8 mouse cellular contexts compared by ENCODE assay signal in genomic region chr2:57616525-57617225, GRCm38 (mm10).
DNase-seq lines count a peak whose midpoint lies in the region; ATAC-seq and TF ChIP-seq lines count a peak whose summit lies in the region.

No protein-coding gene starts in this region.

- no peak for ATAC-seq in heart, postnatal 0 days (ENCODE audit: insufficient read depth, low read depth)
- ATAC-seq in intestine, embryonic 16.5 days, result 0 out of 2 replicates have a peak, but pooled peaks have one; percentile 33
- peak; percentile 71 for ATAC-seq in megakaryocyte-erythroid progenitor cell, adult 5-6 weeks (replicated peaks; ENCODE audit: low FRiP score, low TSS enrichment, poor library complexity, severe bottlenecking)
- ATAC-seq in erythroid progenitor cell, adult 5-6 weeks (replicated peaks; ENCODE audit: low FRiP score, poor library complexity, severe bottlenecking), result no peak

- TF ChIP-seq CTCF in heart, postnatal 0 days (IDR thresholded peaks at IDR 0.05; ENCODE audit: low read depth), result no peak

- H3K27me3 ChIP-seq in heart, postnatal 0 days (ENCODE audit: control insufficient read depth, insufficient read depth, low read length), result no peaks in the 10 kb centered on the region
- no peaks in the 10 kb centered on the region for H3K27me3 ChIP-seq in intestine, embryonic 16.5 days (replicated peaks; ENCODE audit: control insufficient read depth, insufficient read depth, low read length)

- H3K9ac ChIP-seq in heart, postnatal 0 days (replicated peaks; ENCODE audit: low read depth, low read length), result peak overlapping the region; percentile 42
- peak overlapping the region; percentile 55; the same call in 1 of the 2 replicates for H3K9ac ChIP-seq in intestine, embryonic 16.5 days (ENCODE audit: low read depth, low read length)

- H3K4me2 ChIP-seq in heart, postnatal 0 days (ENCODE audit: low read depth, low read length), result peak overlapping the region; percentile 71
- peak overlapping the region; percentile 72 for H3K4me2 ChIP-seq in intestine, embryonic 16.5 days (ENCODE audit: low read depth, low read length)

- no peaks in the 10 kb centered on the region for H3K4me1 ChIP-seq in heart, postnatal 0 days (ENCODE audit: control insufficient read depth, insufficient read depth)
- no peaks in the 10 kb centered on the region for H3K4me1 ChIP-seq in intestine, embryonic 16.5 days (ENCODE audit: control insufficient read depth, insufficient read depth, low read length)

- H3K27ac ChIP-seq in heart, postnatal 0 days (ENCODE audit: low read depth), result no peak overlapping the region
- no peak overlapping the region for H3K27ac ChIP-seq in intestine, embryonic 16.5 days (ENCODE audit: low read length)

- TF ChIP-seq EP300 in heart, postnatal 0 days (IDR thresholded peaks at IDR 0.05; ENCODE audit: low read depth), result no peak

- no peaks in the 10 kb centered on the region for H3K9me3 ChIP-seq in heart, postnatal 0 days (replicated peaks; ENCODE audit: control insufficient read depth, low read length)
- H3K9me3 ChIP-seq in intestine, embryonic 16.5 days (ENCODE audit: control insufficient read depth, low read length), result no peaks in the 10 kb centered on the region

- DNase-seq in heart, postnatal 0 days (ENCODE audit: low spot score), result no peak
- DNase-seq in heart, adult 9 months (ENCODE audit: low spot score in 2 of 2), result no peak
- peak; percentile 47 for DNase-seq in embryo, embryonic 9.5 days (ENCODE audit: extremely low spot score)
- no peak for DNase-seq in urinary bladder, postnatal 14 days (ENCODE audit: low spot score)
- no peak for DNase-seq in gastrocnemius, postnatal 25 days

- H3K36me3 ChIP-seq in heart, postnatal 0 days (replicated peaks; ENCODE audit: control insufficient read depth, insufficient read depth, low read length), result no peaks in the 10 kb centered on the region
- H3K36me3 ChIP-seq in intestine, embryonic 16.5 days (ENCODE audit: control insufficient read depth, insufficient read depth, low read length), result no peaks in the 10 kb centered on the region

- peak overlapping the region; percentile 53 for H3K4me3 ChIP-seq in heart, postnatal 0 days (ENCODE audit: low read depth, low read length)
- H3K4me3 ChIP-seq in intestine, embryonic 16.5 days (ENCODE audit: low read length), result peak overlapping the region; percentile 44

- 2% methylated on average over 19 of the region's 19 CpGs for WGBS in heart, postnatal 0 days
- WGBS in intestine, embryonic 16.5 days, result 5% methylated on average over 19 of the region's 19 CpGs

Comparison
In these comparisons a context has a peak if more than half of its experiments do, and no peak if none do; other contexts are left out.
1. ATAC-seq: peak in intestine, embryonic 16.5 days (single experiment) and megakaryocyte-erythroid progenitor cell, adult 5-6 weeks (single experiment); none in heart, postnatal 0 days (single experiment) and erythroid progenitor cell, adult 5-6 weeks (single experiment).